Mouse (Mus musculus) frontal cortex, postnatal 25 days (tissue): ENCODE data around the gene Vmn1r77.
"Not testable (repeated sequence)": the region's sequence is repeated elsewhere in the genome, so short reads cannot be mapped to it uniquely, and the experiment has no call there.

Experiments
- DNase-seq, 2 experiments: peaks; one replicate each; pipeline ENCODE4 v3.0.0; 2022; ENCODE audit warnings: low spot score in 2 of 2

Gene Vmn1r77

DNA sequence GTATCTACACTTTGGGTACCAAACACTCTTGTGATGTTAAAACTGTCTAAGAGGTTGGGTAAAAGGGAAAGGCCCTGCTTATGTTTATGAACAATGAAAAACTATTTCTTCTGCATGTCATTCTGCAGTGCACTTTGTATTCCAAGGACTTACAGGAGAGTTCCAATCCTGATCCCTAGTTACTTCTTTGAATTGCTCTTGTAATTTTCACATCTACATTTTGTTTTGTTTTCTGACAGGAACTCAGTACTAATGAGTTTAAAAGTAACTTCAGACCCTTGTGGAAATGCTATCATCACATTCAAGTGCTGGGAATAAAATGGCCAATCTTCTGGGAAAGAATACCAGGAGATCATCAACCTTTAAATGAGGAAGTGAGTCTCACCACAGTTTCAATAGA is at the start of gene Vmn1r77:
Vmn1r77 (plus strand) TSS at position 301 of the 400 bp plus-strand sequence.
- DNase-seq = not testable (repeated sequence)

DNA sequence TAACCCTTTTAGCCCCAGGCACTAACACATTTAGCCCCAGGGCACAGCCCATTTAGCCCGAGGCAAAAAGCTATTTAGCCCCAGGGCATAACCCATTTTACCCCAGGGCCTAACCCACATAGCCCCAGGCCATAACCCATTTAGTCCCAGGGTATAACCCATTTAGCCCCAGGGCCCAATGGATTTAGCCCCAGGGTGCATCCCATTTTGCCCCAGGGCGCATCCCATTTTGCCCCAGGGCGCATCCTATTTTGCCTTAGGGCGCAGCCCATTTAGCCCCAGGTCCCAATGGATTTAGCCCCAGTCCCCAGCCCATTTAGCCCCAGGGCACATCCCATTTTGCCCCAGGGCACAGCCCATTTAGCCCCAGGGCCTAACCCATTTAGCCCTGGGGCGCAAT is 25.1 kb upstream of the Vmn1r77 start:
- DNase-seq = not testable (repeated sequence)

DNA sequence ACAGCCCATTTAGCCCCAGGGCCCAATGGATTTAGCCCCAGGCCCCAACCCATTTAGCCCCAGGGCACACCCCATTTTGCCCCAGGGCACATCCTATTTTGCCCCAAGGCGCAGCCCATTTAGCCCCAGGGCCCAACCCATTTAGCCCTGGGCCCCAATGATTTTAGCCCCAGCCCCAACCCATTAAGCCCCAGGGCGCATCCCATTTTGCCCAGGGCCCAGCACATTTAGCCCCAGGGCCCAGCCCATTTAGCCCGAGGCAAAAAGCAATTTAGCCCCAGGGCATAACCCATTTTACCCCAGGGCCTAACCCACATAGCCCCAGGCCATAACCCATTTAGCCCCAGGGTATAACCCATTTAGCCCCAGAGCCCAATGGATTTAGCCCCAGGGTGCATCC is 24.2 kb upstream of the Vmn1r77 start:
- not testable (repeated sequence) for DNase-seq

DNA sequence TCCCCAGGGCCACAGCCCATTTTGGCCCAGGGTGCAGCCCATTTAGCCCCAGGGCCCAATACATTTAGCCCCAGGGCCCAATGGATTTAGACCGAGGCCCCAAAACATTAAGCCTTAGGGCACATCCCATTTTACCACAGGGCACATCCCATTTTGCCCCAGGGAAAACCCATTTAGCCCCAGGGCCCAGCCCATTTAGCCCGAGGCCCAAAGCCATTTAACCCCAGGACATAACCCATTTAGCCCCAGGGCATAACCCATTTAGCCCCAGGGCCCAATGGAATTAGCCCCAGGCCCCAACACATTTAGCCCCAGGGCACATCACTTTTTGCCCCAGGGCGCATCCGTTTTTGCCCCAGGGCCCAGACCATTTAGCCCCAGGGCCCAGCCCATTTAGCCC is 23.4 kb upstream of the Vmn1r77 start:
- no peak for DNase-seq

DNA sequence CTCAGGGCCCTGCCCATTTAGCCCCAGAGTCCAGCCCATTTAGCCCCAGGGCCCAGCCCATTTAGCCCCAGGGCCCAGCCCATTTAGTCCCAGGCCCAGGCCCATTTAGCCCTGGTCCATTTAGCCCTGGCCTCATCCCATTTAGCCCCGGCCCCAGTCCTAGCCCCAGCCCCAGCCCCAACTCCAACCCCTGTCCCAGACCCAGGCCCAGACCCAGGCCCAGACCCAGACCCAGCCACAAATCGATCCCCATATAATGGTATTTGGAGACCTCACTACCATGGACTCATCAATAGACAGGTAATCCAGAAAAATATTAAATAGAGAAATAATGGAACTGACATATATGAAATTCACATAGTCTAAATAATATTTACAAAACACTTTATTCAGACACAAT is 18.7 kb upstream of the Vmn1r77 start:
- not testable (repeated sequence) for DNase-seq

DNA sequence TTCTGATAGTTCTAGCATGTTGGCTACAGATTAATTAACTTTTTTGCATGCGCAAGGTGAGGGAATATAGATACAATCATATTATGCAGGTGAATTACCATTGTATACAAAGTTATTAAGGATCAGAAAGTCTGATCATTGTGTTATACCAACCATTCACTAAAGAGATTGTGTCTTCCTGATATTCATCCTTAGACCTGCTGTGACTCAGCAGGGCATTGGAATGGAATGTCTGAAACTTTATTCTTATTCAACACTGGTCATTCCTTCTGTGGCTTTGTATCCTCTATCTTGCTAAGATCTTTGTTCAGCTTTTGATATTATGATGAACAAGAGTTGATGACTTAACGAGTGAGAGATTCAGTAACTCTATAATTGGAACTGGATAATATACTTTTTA is 4.1 kb downstream of the Vmn1r77 start:
- DNase-seq = no peak
